Mouse (Mus musculus) heart, embryonic 16.5 days (tissue): ENCODE data around the gene Uhrf2. TPM values are rescaled to one million over a fixed set of nuclear protein-coding genes. Genes with fewer than 3 reads are reported as not detected.

Source experiments
- ATAC-seq: fragments of 200-750 bp; cut with Nextera tagmentation; replicated peaks from 2 replicates; pipeline ENCODE4 v1.8.0; 2017; ENCODE audit warnings: moderate number of reproducible peaks; ENCODE audit not compliant: insufficient read depth, low FRiP score; ENCODE audit errors: extremely low read depth
- H3K27ac ChIP-seq: fragments of 300-500 bp; sonication (generic); 2 replicates; pipeline ENCODE4 v1.5.1; 2014; ENCODE audit warnings: mild to moderate bottlenecking, low read length, control low read depth, moderate library complexity
- H3K27me3 ChIP-seq: fragments of 300-500 bp; sonication (generic); 2 replicates; pipeline ENCODE4 v1.6.1; 2014; ENCODE audit warnings: low read length, mixed read lengths; ENCODE audit not compliant: control insufficient read depth, insufficient read depth
- H3K36me3 ChIP-seq: fragments of 300-500 bp; sonication (generic); 2 replicates; pipeline ENCODE4 v1.6.1; 2014; ENCODE audit not compliant: control insufficient read depth, insufficient read depth
- H3K4me1 ChIP-seq: fragments of 300-500 bp; sonication (generic); 2 replicates; pipeline ENCODE4 v1.6.1; 2014; ENCODE audit warnings: low read length, mixed read lengths; ENCODE audit not compliant: control insufficient read depth, insufficient read depth
- H3K4me2 ChIP-seq: fragments of 300-500 bp; sonication (generic); 2 replicates; pipeline ENCODE4 v1.6.1; 2014; ENCODE audit warnings: low read depth, mild to moderate bottlenecking, control low read depth, low read length
- H3K4me3 ChIP-seq: fragments of 300-500 bp; sonication (generic); 2 replicates; pipeline ENCODE4 v1.5.1; 2014; ENCODE audit warnings: mild to moderate bottlenecking, control low read depth, low read length
- H3K9ac ChIP-seq: fragments of 300-500 bp; sonication (generic); 2 replicates; pipeline ENCODE4 v1.6.1; 2014; ENCODE audit warnings: low read length, control low read depth
- H3K9me3 ChIP-seq: fragments of 300-500 bp; sonication (generic); replicated peaks from 2 replicates; pipeline ENCODE4 v1.6.1; 2016; ENCODE audit warnings: low read length; ENCODE audit not compliant: control insufficient read depth
- WGBS: fragments of 180-500 bp; shearing (Covaris S2); extraction: QIAGEN DNeasy Blood & Tissue Kit; methylation state at CpG from one replicate; pipeline ENCODE4 v1.1.7; 2014; 5-methylcytosine and 5-hydroxymethylcytosine counted together
- polyA plus RNA-seq: library from polyadenylated mRNA; unstranded; fragments of >200 nt; fragmentation: Nextera tagmentation; extraction: Ambion mirVana; gene quantifications from 2 replicates; pipeline ENCODE4 v1.2.1, GENCODE M21; 2015

Uhrf2 gene
- polyA plus RNA-seq, 1 experiment from 2014 or later, result 42.5 TPM

GRCm38 (mm10) chr19:30091644-30092295 is 61.5 kb downstream of the Uhrf2 start:
- ATAC-seq, result no peak

GRCm38 (mm10) chr19:30096186-30096585 is 65.9 kb downstream of the Uhrf2 start:
- 82% methylated on average over 3 of the region's 3 CpGs for WGBS
- no peak for ATAC-seq
- no peak overlapping the region for H3K27ac ChIP-seq

More at GRCm38 (mm10) chr19:30091644-30092295, 61.5 kb downstream of the Uhrf2 start:
- no peaks in the 10 kb centered on the region for H3K27me3 ChIP-seq
- no peak overlapping the region for H3K27ac ChIP-seq
- no peak overlapping the region for H3K4me3 ChIP-seq
- H3K4me1 ChIP-seq, result no peaks in the 10 kb centered on the region
- no peak overlapping the region for H3K9ac ChIP-seq
- H3K4me2 ChIP-seq, result no peak overlapping the region
- 92% methylated on average over 12 of the region's 12 CpGs for WGBS
- H3K36me3 ChIP-seq, result peaks cover 58% of the 10 kb centered on the region
- no peaks in the 10 kb centered on the region for H3K9me3 ChIP-seq

DNA sequence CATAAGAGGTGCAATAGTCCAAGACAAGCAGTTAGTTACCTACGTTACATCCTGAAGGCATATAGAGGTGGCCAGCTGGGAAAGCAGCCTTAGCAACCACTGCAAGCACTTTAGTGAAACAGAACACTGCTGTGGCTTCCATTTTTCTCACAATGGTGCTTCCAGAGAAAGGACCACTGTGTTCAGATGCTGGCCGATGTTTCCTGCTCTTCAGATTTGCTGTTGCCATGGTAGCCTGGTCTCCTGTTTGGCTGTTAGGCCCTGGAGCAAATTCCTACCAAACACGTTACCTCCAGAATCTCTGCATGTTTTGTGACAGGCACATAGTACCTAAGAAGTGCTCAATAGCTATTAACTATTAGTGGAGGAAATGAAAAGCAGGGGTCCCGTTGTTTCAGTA is 66.7 kb downstream of the Uhrf2 start:
- Histone ChIP-seq H3K4me3 (no peak overlapping the region), H3K27ac (no peak overlapping the region), H3K9me3 (no peaks in the 10 kb centered on the region), H3K4me1 (no peaks in the 10 kb centered on the region), H3K9ac (no peak overlapping the region), H3K4me2 (no peak overlapping the region), H3K36me3 (peaks cover 48% of the 10 kb centered on the region), H3K27me3 (no peaks in the 10 kb centered on the region)
- ATAC-seq, result no peak
- 90% methylated on average over 4 of the region's 4 CpGs for WGBS

More at GRCm38 (mm10) chr19:30096186-30096585, 65.9 kb downstream of the Uhrf2 start:
- H3K4me2 ChIP-seq, result no peak overlapping the region
- no peaks in the 10 kb centered on the region for H3K27me3 ChIP-seq
- H3K9me3 ChIP-seq, result no peaks in the 10 kb centered on the region
- no peak overlapping the region for H3K4me3 ChIP-seq
- no peaks in the 10 kb centered on the region for H3K4me1 ChIP-seq
- H3K36me3 ChIP-seq, result peaks cover 54% of the 10 kb centered on the region
- no peak overlapping the region for H3K9ac ChIP-seq

GRCm38 (mm10) chr19:30100571-30100970 is 70.3 kb downstream of the Uhrf2 start:
- Histone ChIP-seq H3K4me2 (no peak overlapping the region), H3K27ac (no peak overlapping the region), H3K9me3 (no peaks in the 10 kb centered on the region), H3K36me3 (peaks cover 26% of the 10 kb centered on the region), H3K4me1 (no peaks in the 10 kb centered on the region), H3K9ac (no peak overlapping the region), H3K4me3 (no peak overlapping the region), H3K27me3 (no peaks in the 10 kb centered on the region)
- whole genome bisulfite sequencing, result 94% methylated on average over 12 of the region's 12 CpGs
- no peak for ATAC-seq

DNA sequence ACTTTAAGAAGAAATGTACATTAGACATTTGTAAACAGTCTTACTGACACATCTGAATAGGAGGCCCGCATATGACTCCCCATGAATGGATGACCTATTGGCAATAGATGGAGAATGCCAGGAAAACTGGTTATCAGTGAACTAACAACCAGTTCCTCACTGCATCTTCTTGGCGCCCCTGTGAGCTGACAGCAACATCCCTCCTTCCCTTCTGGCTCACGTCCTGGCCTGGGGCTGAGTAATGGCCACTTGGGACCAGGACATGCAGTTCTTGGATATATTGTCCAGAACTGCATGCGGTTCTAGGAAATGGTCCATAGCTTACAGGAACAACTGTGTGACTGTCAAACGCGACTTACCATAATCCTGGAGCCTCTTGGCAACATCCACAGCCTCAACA is 72.3 kb downstream of the Uhrf2 start:
- H3K27ac ChIP-seq, result no peak overlapping the region

GRCm38 (mm10) chr19:30105045-30105842 is 74.9 kb downstream of the Uhrf2 start:
- Histone ChIP-seq H3K27me3 (no peaks in the 10 kb centered on the region), H3K9ac (no peak overlapping the region), H3K36me3 (no peaks in the 10 kb centered on the region), H3K4me1 (no peaks in the 10 kb centered on the region), H3K27ac (no peak overlapping the region), H3K4me2 (no peak overlapping the region), H3K9me3 (no peaks in the 10 kb centered on the region), H3K4me3 (no peak overlapping the region)
- 70% methylated on average over 6 of the region's 6 CpGs for WGBS
- 0 out of 2 replicates have a peak, but pooled peaks have one; percentile 45 for ATAC-seq

More for the DNA sequence above, 72.3 kb downstream of the Uhrf2 start:
- Histone ChIP-seq H3K9me3 (no peaks in the 10 kb centered on the region), H3K36me3 (peaks cover 15% of the 10 kb centered on the region), H3K4me2 (no peak overlapping the region), H3K9ac (no peak overlapping the region), H3K4me3 (no peak overlapping the region), H3K27me3 (no peaks in the 10 kb centered on the region), H3K4me1 (no peaks in the 10 kb centered on the region)
- 57% methylated on average over 6 of the region's 6 CpGs for WGBS
- ATAC-seq, result no peak

DNA sequence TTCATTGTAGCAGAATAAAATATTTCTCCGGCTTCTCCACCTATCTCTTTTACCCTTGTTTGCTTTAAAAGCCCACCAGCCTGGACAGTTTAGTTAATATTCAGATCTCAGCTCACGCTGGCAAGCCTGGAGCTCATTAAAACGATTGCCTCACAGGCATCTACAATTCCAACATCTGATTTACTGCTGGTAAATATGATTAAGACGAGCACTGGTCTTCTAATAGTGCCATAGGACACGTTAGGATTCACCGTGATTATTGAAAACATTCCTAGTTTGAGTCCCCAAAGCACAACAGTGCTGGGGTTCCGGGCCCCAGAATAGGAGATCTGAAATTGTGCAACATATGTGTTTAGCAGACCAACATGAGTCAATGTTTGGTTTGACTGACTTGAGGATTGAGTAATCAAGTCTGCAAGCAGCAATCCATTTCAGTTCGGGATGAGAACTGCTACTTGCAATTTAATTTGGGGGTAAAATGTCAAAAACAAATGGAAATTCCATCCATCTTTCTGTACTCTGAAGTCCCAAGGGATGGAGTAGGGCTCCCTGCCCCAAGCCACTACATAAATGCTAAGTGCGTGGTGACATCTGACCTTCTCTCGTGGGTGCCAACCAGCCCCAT is 77.0 kb downstream of the Uhrf2 start:
- Histone ChIP-seq H3K9ac (no peak overlapping the region), H3K4me2 (no peak overlapping the region), H3K27ac (no peak overlapping the region), H3K9me3 (no peaks in the 10 kb centered on the region), H3K4me1 (no peaks in the 10 kb centered on the region), H3K27me3 (no peaks in the 10 kb centered on the region), H3K36me3 (no peaks in the 10 kb centered on the region), H3K4me3 (no peak overlapping the region)
- ATAC-seq, result no peak
- 82% methylated on average over 10 of the region's 10 CpGs for WGBS

DNA sequence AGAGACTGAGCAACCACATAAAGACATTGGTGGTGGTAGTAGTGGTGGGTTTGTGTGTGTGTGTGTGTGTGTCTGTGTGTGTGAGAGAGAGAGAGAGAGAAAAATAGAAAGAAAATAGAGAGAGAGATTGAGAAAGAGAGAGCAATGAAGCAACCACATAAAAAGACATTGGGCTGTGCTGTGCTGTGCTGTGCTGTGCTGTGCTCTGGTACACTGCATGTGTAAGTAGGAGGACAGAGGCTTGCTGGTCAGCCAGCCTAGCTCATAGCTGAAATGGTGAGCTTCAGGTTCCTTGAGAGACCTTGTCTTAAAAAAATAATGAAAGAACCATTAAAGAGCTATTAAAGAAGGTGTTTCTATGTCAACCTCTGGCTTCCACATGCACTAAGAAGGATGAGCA is 78.3 kb downstream of the Uhrf2 start:
- H3K4me1 ChIP-seq, result no peaks in the 10 kb centered on the region
- H3K4me2 ChIP-seq, result no peak overlapping the region
- no peaks in the 10 kb centered on the region for H3K9me3 ChIP-seq
- H3K9ac ChIP-seq, result no peak overlapping the region
- H3K27ac ChIP-seq, result no peak overlapping the region
- H3K36me3 ChIP-seq, result no peaks in the 10 kb centered on the region
- H3K27me3 ChIP-seq, result no peaks in the 10 kb centered on the region
- no peak for ATAC-seq
- no peak overlapping the region for H3K4me3 ChIP-seq

GRCm38 (mm10) chr19:30109122-30109521 is 78.8 kb downstream of the Uhrf2 start:
- Histone ChIP-seq H3K9ac (no peak overlapping the region), H3K27ac (no peak overlapping the region), H3K4me3 (no peak overlapping the region), H3K9me3 (no peaks in the 10 kb centered on the region), H3K36me3 (no peaks in the 10 kb centered on the region), H3K4me2 (no peak overlapping the region), H3K27me3 (no peaks in the 10 kb centered on the region), H3K4me1 (no peaks in the 10 kb centered on the region)
- no peak for ATAC-seq
- WGBS, result 81% methylated on average over 6 of the region's 6 CpGs
